Mouse (Mus musculus) heart, adult 2 months (tissue): ENCODE measurements around the gene Serpinb13.

Experiments used
- CTCF ChIP-seq: fragments of 200-600 bp; IDR thresholded peaks from 2 replicates; pipeline ENCODE4 v1.8.1; 2022; ENCODE audit warnings: antibody characterized with exemption, mild to moderate bottlenecking, moderate library complexity
- EP300 ChIP-seq: fragments of 200-500 bp; IDR thresholded peaks from 2 replicates; pipeline ENCODE4 v1.6.1; 2011; ENCODE audit warnings: low read depth, low read length, control low read depth; ENCODE audit not compliant: insufficient read depth
- POLR2A ChIP-seq: fragments of 200-500 bp; IDR thresholded peaks from 2 replicates; pipeline ENCODE4 v1.6.1; 2011; ENCODE audit warnings: mild to moderate bottlenecking, low read depth, low read length, control low read depth; ENCODE audit not compliant: insufficient read depth

DNA sequence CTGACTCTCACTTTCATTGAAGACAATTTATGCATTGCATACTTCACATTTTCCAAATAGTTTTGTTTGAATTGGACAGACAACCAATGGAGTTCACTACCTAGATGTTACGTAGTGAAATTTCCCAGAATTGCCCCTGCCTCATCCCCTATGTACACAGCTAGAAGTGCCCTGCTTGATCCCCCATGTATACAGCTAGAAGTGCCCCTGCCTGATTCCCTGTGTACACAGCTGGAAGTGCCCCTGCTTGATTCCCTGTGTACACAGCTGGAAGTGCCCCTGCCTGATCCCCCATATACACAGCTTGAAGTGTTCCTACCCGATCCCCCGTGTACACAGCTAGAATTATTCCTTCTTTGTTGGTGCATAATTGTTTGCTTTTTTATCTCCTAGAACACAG lies 25.5 kb downstream of the Serpinb13 start:
- TF ChIP-seq POLR2A (no peak), CTCF (no peak), EP300 (no peak)
